Mouse (Mus musculus) testis, adult 2 months (tissue): ENCODE data around the gene Chtf18.

Experiments
- CTCF ChIP-seq: fragments of 200-500 bp; IDR thresholded peaks from 2 replicates; pipeline ENCODE4 v1.5.1; 2012; ENCODE audit warnings: low read depth, mild to moderate bottlenecking, inconsistent platforms, low read length, moderate library complexity; ENCODE audit not compliant: control insufficient read depth, insufficient read depth, insufficient replicate concordance
- POLR2A ChIP-seq: fragments of 200-500 bp; IDR thresholded peaks from 2 replicates; pipeline ENCODE4 v1.6.1; 2012; ENCODE audit warnings: low read depth, mild to moderate bottlenecking, inconsistent platforms, low read length, moderate library complexity; ENCODE audit not compliant: control insufficient read depth

GRCm38 (mm10) chr17:25716711-25717637 is 10.2 kb downstream of the Chtf18 start, which contains the start of gene Gng13:
- no peak for TF ChIP-seq CTCF
- TF ChIP-seq POLR2A: no peak
